Mouse (Mus musculus): ENCODE measurements at regions not wholly inside any gene's neighbourhood (a gene's known extent, or its start where the extent isn't known, plus 50 kb on each side); places are given as distances from the start of the nearest gene placed in this dataset.

DNA sequence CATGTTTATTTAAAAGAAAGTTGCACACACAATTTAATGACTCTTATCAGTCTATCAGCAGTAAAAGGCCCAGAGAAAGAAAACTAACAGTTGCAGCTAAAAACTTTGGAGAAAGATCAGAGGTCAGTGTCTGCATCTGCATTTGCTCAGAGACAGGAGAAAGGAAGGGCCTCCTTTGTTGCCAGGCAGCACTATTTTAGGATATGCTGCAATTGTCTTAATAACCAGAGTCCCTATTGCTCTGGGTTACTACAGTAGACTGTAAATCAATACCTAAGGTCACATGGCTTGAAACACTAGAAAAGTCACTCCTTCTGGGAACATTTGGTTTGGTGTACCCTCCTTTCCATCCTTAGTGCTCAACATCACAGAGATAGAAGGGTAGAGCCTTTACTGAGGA lies 175.7 kb downstream of the Hdgfl1 start:
- DNase-seq = no peak
- no peaks in the 10 kb centered on the region for H3K27me3 ChIP-seq
- H3K4me1 ChIP-seq (replicated peaks) = no peaks in the 10 kb centered on the region
- H3K9me3 ChIP-seq (replicated peaks) = no peaks in the 10 kb centered on the region
- no peak overlapping the region for H3K4me3 ChIP-seq (replicated peaks)
- H3K4me2 ChIP-seq = no peak overlapping the region
- no peak overlapping the region for H3K27ac ChIP-seq
- no peaks in the 10 kb centered on the region for H3K36me3 ChIP-seq
- no peak overlapping the region for H3K9ac ChIP-seq
- no peak for ATAC-seq (ENCODE audit: low read depth)

GRCm38 (mm10) chr13:26593750-26594149 lies 176.2 kb downstream of the Hdgfl1 start:
- no peaks in the 10 kb centered on the region for H3K4me1 ChIP-seq (replicated peaks)
- H3K9ac ChIP-seq = no peak overlapping the region
- DNase-seq (no peak), ATAC-seq (ENCODE audit: low read depth) (no peak)
- no peaks in the 10 kb centered on the region for H3K36me3 ChIP-seq
- H3K4me3 ChIP-seq (replicated peaks) = no peak overlapping the region
- H3K9me3 ChIP-seq (replicated peaks) = no peaks in the 10 kb centered on the region
- H3K4me2 ChIP-seq = no peak overlapping the region
- no peaks in the 10 kb centered on the region for H3K27me3 ChIP-seq
- H3K27ac ChIP-seq = no peak overlapping the region
- 69% methylated on average over 1 of the region's 1 CpGs for WGBS (ENCODE audit: insufficient replicate concordance)

- no peak for ATAC-seq (ENCODE audit: low read depth)
- no peak for DNase-seq
- no peaks in the 10 kb centered on the region for H3K27me3 ChIP-seq
- 39% methylated on average over 2 of the region's 2 CpGs for WGBS (ENCODE audit: insufficient replicate concordance)
- H3K4me1 ChIP-seq (replicated peaks) = no peaks in the 10 kb centered on the region
- H3K4me2 ChIP-seq = no peak overlapping the region
- H3K27ac ChIP-seq = no peak overlapping the region
- H3K36me3 ChIP-seq = no peaks in the 10 kb centered on the region
- H3K9ac ChIP-seq = no peak overlapping the region
- H3K4me3 ChIP-seq (replicated peaks) = no peak overlapping the region
- no peaks in the 10 kb centered on the region for H3K9me3 ChIP-seq (replicated peaks)
These were observed 193.9 kb downstream of the Hdgfl1 start for GRCm38 (mm10) chr13:26575890-26576543.

DNA sequence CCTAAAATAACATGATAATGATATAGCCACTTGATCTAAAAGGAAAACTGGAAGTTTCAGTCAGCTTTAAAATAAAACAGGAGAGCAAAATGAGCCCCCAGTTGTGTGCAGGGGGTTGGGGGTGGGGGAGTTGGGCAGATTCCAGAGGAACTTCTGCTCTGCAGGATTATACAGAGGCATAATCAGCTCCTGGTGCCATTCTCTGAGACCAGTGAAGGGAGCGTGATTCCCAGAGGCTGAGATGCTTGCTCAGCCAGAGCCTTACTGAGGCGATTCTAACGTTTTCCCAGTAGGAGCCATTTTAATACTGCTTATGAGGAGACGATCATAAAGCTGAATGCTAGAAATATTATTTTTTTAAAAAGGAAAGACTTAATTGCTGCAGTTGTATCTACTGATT lies 200.5 kb downstream of the Hdgfl1 start:
- Histone ChIP-seq H3K4me3 (replicated peaks) (no peak overlapping the region), H3K4me1 (replicated peaks) (no peaks in the 10 kb centered on the region), H3K27me3 (no peaks in the 10 kb centered on the region), H3K27ac (no peak overlapping the region), H3K36me3 (no peaks in the 10 kb centered on the region), H3K9me3 (replicated peaks) (no peaks in the 10 kb centered on the region), H3K9ac (no peak overlapping the region), H3K4me2 (no peak overlapping the region)
- 65% methylated on average over 4 of the region's 4 CpGs for WGBS (ENCODE audit: insufficient replicate concordance)
- ATAC-seq (ENCODE audit: low read depth) (no peak), DNase-seq (no peak)

DNA sequence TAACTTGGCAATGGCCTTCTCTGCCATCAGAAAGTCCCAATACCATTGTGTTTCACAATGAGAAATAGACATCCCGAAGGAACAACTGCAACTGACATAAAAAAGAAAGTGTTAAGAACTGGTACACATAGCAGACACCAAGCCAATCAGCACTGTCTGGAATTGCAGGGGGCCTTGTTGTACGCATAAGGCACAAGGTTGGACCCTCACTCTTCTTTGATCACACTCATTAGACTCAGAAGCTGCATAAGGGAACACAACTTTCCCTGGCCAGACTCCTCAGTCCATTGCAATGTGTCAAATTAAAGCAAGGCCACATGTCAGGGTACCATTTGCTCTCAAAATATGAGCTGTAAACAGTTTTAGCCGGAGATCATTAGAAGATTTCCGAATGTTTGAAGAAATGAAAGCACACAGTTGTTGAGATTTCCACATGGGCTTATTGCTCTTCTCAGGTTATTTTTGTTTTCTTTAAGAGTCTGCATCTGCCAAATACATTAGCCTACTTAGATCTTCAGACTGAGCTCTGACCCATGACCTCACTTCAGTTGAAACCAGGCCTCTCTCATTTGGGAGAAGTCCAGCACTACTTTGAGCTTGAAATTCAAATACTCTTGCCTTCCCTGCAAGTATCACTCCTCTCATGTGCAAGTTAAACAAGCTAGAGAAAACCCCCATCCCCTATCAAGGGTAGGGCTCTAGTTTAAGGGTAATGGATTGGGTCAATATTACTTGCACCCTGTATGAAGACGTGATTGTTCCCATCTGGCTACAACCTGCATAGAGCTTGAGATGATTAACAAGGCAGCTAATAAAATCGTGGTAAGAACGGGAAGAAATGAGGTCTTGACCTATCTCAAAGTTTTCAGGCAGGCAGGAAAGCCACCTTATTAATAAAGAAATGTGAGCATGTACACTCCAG lies 204.8 kb downstream of the Hdgfl1 start:
- ATAC-seq (ENCODE audit: low read depth) = no peak
- Histone ChIP-seq H3K4me3 (replicated peaks) (no peak overlapping the region), H3K27me3 (no peaks in the 10 kb centered on the region), H3K4me1 (replicated peaks) (no peaks in the 10 kb centered on the region), H3K4me2 (no peak overlapping the region), H3K9ac (no peak overlapping the region), H3K36me3 (no peaks in the 10 kb centered on the region), H3K27ac (no peak overlapping the region), H3K9me3 (replicated peaks) (no peaks in the 10 kb centered on the region)
- WGBS (ENCODE audit: insufficient replicate concordance) = 59% methylated on average over 7 of the region's 7 CpGs
- no peak for DNase-seq

GRCm38 (mm10) chr13:26558366-26558765 lies 211.6 kb downstream of the Hdgfl1 start:
- ATAC-seq (ENCODE audit: low read depth) (no peak), DNase-seq (no peak)
- H3K36me3 ChIP-seq = no peaks in the 10 kb centered on the region
- H3K9me3 ChIP-seq (replicated peaks) = no peaks in the 10 kb centered on the region
- WGBS (ENCODE audit: insufficient replicate concordance) = 46% methylated on average over 1 of the region's 1 CpGs
- no peaks in the 10 kb centered on the region for H3K4me1 ChIP-seq (replicated peaks)
- H3K27me3 ChIP-seq = no peaks in the 10 kb centered on the region
- H3K4me3 ChIP-seq (replicated peaks) = no peak overlapping the region
- H3K4me2 ChIP-seq = no peak overlapping the region
- no peak overlapping the region for H3K9ac ChIP-seq
- H3K27ac ChIP-seq = no peak overlapping the region

DNA sequence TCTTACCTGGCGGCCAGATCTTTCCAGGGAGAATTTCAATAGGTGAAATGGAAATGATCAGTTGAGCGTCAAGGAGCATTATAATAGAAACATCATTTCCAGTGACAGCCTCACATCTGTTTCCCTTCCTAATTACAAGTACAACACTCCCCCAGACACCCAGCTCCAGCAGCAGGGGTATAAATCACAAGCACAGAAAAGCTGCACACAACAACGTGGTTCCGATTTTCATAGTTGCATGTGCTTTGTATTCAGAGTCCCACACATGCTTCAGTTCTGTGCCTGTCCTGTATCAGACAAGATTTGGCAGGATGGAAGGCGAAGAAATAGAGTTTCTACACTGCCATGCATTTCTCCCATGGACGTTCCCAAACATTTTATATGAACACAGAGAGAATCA lies 215.7 kb downstream of the Hdgfl1 start:
- DNase-seq (no peak), ATAC-seq (ENCODE audit: low read depth) (no peak)
- Histone ChIP-seq H3K4me2 (no peak overlapping the region), H3K4me1 (replicated peaks) (no peaks in the 10 kb centered on the region), H3K4me3 (replicated peaks) (no peak overlapping the region), H3K9ac (no peak overlapping the region), H3K27ac (no peak overlapping the region), H3K36me3 (no peaks in the 10 kb centered on the region), H3K9me3 (replicated peaks) (no peaks in the 10 kb centered on the region), H3K27me3 (no peaks in the 10 kb centered on the region)
- WGBS (ENCODE audit: insufficient replicate concordance) = 57% methylated on average over 6 of the region's 6 CpGs

GRCm38 (mm10) chr13:26552122-26552521 lies 217.8 kb downstream of the Hdgfl1 start:
- WGBS (ENCODE audit: insufficient replicate concordance) = 68% methylated on average over 3 of the region's 3 CpGs
- no peak overlapping the region for H3K4me2 ChIP-seq
- H3K9me3 ChIP-seq (replicated peaks) = no peaks in the 10 kb centered on the region
- no peak overlapping the region for H3K4me3 ChIP-seq (replicated peaks)
- no peak for DNase-seq
- H3K9ac ChIP-seq = no peak overlapping the region
- no peaks in the 10 kb centered on the region for H3K27me3 ChIP-seq
- no peak overlapping the region for H3K27ac ChIP-seq
- no peaks in the 10 kb centered on the region for H3K36me3 ChIP-seq
- no peaks in the 10 kb centered on the region for H3K4me1 ChIP-seq (replicated peaks)
- no peak for ATAC-seq (ENCODE audit: low read depth)

GRCm38 (mm10) chr13:26538928-26539327 lies 231.0 kb downstream of the Hdgfl1 start:
- 86% methylated on average over 1 of the region's 1 CpGs for WGBS (ENCODE audit: insufficient replicate concordance)
- ATAC-seq (ENCODE audit: low read depth) (no peak), DNase-seq (no peak)
- Histone ChIP-seq H3K4me2 (no peak overlapping the region), H3K36me3 (no peaks in the 10 kb centered on the region), H3K4me1 (replicated peaks) (no peaks in the 10 kb centered on the region), H3K9me3 (replicated peaks) (no peaks in the 10 kb centered on the region), H3K27ac (no peak overlapping the region), H3K27me3 (no peaks in the 10 kb centered on the region), H3K4me3 (replicated peaks) (no peak overlapping the region), H3K9ac (no peak overlapping the region)

DNA sequence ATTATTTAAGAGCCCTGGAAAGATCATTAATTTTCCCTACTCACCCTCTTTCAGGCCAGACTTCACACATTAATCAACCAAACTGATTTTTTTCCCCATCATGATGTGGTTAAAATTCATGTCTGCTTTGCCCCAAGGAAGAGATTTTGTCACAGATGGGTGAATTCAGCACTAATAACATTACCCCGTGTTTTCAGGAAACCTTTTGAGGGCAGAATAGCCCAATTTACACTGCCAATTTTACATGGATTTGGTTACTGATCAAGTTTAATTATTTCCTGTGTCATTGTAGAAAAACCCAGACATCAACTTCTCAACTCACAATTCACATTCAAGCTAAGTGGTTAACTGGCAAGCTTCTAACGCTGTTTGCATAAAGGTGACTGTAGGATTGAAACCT lies 233.4 kb downstream of the Hdgfl1 start:
- H3K4me2 ChIP-seq = no peak overlapping the region
- DNase-seq = no peak
- no peak overlapping the region for H3K27ac ChIP-seq
- no peaks in the 10 kb centered on the region for H3K36me3 ChIP-seq
- no peaks in the 10 kb centered on the region for H3K9me3 ChIP-seq (replicated peaks)
- ATAC-seq (ENCODE audit: low read depth) = no peak
- no peaks in the 10 kb centered on the region for H3K27me3 ChIP-seq
- H3K9ac ChIP-seq = no peak overlapping the region
- H3K4me3 ChIP-seq (replicated peaks) = no peak overlapping the region
- 57% methylated on average over 2 of the region's 2 CpGs for WGBS (ENCODE audit: insufficient replicate concordance)
- H3K4me1 ChIP-seq (replicated peaks) = no peaks in the 10 kb centered on the region

DNA sequence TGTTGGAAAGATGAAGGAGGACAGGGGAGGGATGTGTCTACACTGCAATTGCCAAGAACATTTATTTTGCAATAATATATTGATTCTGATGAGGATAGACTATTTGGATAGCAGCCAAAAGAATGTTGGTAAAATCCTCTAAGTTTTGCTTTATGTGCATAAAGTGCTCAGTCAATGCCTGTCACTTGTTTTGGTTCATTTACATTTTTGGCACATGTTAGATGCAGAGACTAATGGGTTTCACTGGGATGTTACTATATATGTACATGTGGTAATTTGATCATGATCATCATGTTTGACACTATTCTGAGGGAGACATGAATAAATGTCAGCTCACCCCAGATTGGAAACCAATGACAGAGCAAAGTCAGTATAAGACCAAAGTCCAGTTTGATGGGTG lies 237.2 kb downstream of the Hdgfl1 start:
- Histone ChIP-seq H3K36me3 (no peaks in the 10 kb centered on the region), H3K9me3 (replicated peaks) (no peaks in the 10 kb centered on the region), H3K27ac (no peak overlapping the region), H3K4me1 (replicated peaks) (no peaks in the 10 kb centered on the region), H3K4me2 (no peak overlapping the region), H3K27me3 (no peaks in the 10 kb centered on the region), H3K9ac (no peak overlapping the region), H3K4me3 (replicated peaks) (no peak overlapping the region)
- ATAC-seq (ENCODE audit: low read depth) (no peak), DNase-seq (no peak)

DNA sequence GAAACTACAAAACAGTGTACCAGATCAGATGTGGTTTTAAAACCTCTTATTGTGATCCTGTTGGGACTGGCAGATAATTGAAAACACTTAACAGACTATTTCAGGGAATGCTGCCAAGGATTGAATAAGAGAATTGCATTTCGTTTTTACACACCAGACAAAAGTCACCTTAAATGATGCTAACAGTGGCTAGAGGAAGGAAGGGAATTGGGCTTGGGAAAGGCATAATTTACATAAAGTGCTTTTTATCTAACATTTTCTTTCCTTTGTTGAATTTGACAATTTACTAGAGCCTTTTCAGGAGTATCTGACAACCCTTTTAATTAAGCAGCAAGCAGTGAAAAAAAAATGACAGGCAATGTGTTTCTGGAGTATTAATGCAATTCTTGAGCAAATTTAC lies 250.9 kb downstream of the Hdgfl1 start:
- Histone ChIP-seq H3K27ac (no peak overlapping the region), H3K36me3 (no peaks in the 10 kb centered on the region), H3K4me2 (no peak overlapping the region), H3K9ac (no peak overlapping the region), H3K27me3 (no peaks in the 10 kb centered on the region), H3K4me3 (replicated peaks) (no peak overlapping the region), H3K9me3 (replicated peaks) (no peaks in the 10 kb centered on the region), H3K4me1 (replicated peaks) (no peaks in the 10 kb centered on the region)
- no peak for DNase-seq
- WGBS (ENCODE audit: insufficient replicate concordance) = 30% methylated on average over 1 of the region's 1 CpGs
- no peak for ATAC-seq (ENCODE audit: low read depth)
